Mouse (Mus musculus): ENCODE measurements around the gene Lcn5. TPM values are rescaled to one million over a fixed set of nuclear protein-coding genes. Genes with fewer than 3 reads are reported as not detected.

The Lcn5 gene
- not detected in 2 replicates for total RNA-seq (2014; fragmentation: Nextera tagmentation)
- total RNA-seq (2017) = not detected in 2 replicates
- polyA plus RNA-seq (2012) = not detected in 2 replicates

- ATAC-seq (ENCODE audit: extremely low read depth, insufficient number of reproducible peaks, low FRiP score, poor library complexity, severe bottlenecking) = no peak
- no peak for DNase-seq (ENCODE audit: low spot score)
- Histone ChIP-seq H3K27me3 (ENCODE audit: insufficient read depth, low read length) (peaks cover 23% of the 10 kb centered on the region), H3K9me3 (replicated peaks) (no peaks in the 10 kb centered on the region), H3K4me3 (ENCODE audit: low read depth, low read length) (no peak within 1 kb of the TSS), H3K4me1 (ENCODE audit: insufficient read depth, low read depth, low read length) (no peaks in the 10 kb centered on the region), H3K36me3 (replicated peaks) (no peaks in the 10 kb centered on the region)
- TF ChIP-seq TAL1 (conservative IDR thresholded peaks at IDR 0.05; ENCODE audit: low read depth, low read length) (no peak), CTCF (IDR thresholded peaks at IDR 0.05; ENCODE audit: low read depth, low read length) (no peak), GATA1 (IDR thresholded peaks at IDR 0.05; ENCODE audit: borderline replicate concordance, low read length) (no peak), POLR2AphosphoS5 (IDR thresholded peaks at IDR 0.05; ENCODE audit: insufficient replicate concordance, low read depth, low read length) (no peak), GATA2 (IDR thresholded peaks at IDR 0.05; ENCODE audit: borderline replicate concordance, low read depth, low read length) (no peak)
Measured at GRCm38 (mm10) chr2:25657652-25658051, at the start of gene Lcn5. Lcn5 (plus strand) TSS chr2:25657952.

- DNase-seq (ENCODE audit: low spot score) = no peak
- H3K27me3 ChIP-seq (ENCODE audit: insufficient read depth, low read length) = peaks cover 13% of the 10 kb centered on the region
- H3K9me3 ChIP-seq (replicated peaks) = no peaks in the 10 kb centered on the region
- ATAC-seq (ENCODE audit: extremely low read depth, insufficient number of reproducible peaks, low FRiP score, poor library complexity, severe bottlenecking) = no peak
- TF ChIP-seq CTCF (IDR thresholded peaks at IDR 0.05; ENCODE audit: low read depth, low read length) = no peak
- no peak for TF ChIP-seq GATA2 (IDR thresholded peaks at IDR 0.05; ENCODE audit: borderline replicate concordance, low read depth, low read length)
- TF ChIP-seq GATA1 (IDR thresholded peaks at IDR 0.05; ENCODE audit: borderline replicate concordance, low read length) = no peak
- no peak for TF ChIP-seq POLR2AphosphoS5 (IDR thresholded peaks at IDR 0.05; ENCODE audit: insufficient replicate concordance, low read depth, low read length)
- TF ChIP-seq TAL1 (conservative IDR thresholded peaks at IDR 0.05; ENCODE audit: low read depth, low read length) = no peak
- H3K4me1 ChIP-seq (ENCODE audit: insufficient read depth, low read depth, low read length) = peaks cover 19% of the 10 kb centered on the region
- H3K36me3 ChIP-seq (replicated peaks) = peaks cover 23% of the 10 kb centered on the region
- H3K4me3 ChIP-seq (ENCODE audit: low read depth, low read length) = peak overlapping the region; percentile 98; the same call in 1 of the 2 replicates
Measured at GRCm38 (mm10) chr2:25608671-25609070, 49.1 kb upstream of the Lcn5 start.

- ATAC-seq (ENCODE audit: extremely low read depth, insufficient number of reproducible peaks, low FRiP score, poor library complexity, severe bottlenecking) (no peak), DNase-seq (ENCODE audit: low spot score) (no peak)
- TF ChIP-seq GATA2 (IDR thresholded peaks at IDR 0.05; ENCODE audit: borderline replicate concordance, low read depth, low read length) = no peak
- TF ChIP-seq GATA1 (IDR thresholded peaks at IDR 0.05; ENCODE audit: borderline replicate concordance, low read length) = no peak
- no peak for TF ChIP-seq POLR2AphosphoS5 (IDR thresholded peaks at IDR 0.05; ENCODE audit: insufficient replicate concordance, low read depth, low read length)
- TF ChIP-seq CTCF (IDR thresholded peaks at IDR 0.05; ENCODE audit: low read depth, low read length) = no peak
- TF ChIP-seq TAL1 (conservative IDR thresholded peaks at IDR 0.05; ENCODE audit: low read depth, low read length) = no peak
- Histone ChIP-seq H3K4me1 (ENCODE audit: insufficient read depth, low read depth, low read length) (peaks cover 3% of the 10 kb centered on the region; the same call in 1 of the 2 replicates), H3K36me3 (replicated peaks) (no peaks in the 10 kb centered on the region), H3K27me3 (ENCODE audit: insufficient read depth, low read length) (peaks cover 66% of the 10 kb centered on the region), H3K4me3 (ENCODE audit: low read depth, low read length) (no peak overlapping the region), H3K9me3 (replicated peaks) (no peaks in the 10 kb centered on the region)
Measured at GRCm38 (mm10) chr2:25616398-25616797, 41.4 kb upstream of the Lcn5 start.

GRCm38 (mm10) chr2:25617578-25617977, 40.2 kb upstream of the Lcn5 start, which contains the start of gene Ccdc183:
Ccdc183 (minus strand) TSS chr2:25617678.
- Histone ChIP-seq H3K4me1 (ENCODE audit: insufficient read depth, low read depth, low read length) (peaks cover 3% of the 10 kb centered on the region; the same call in 1 of the 2 replicates), H3K36me3 (replicated peaks) (no peaks in the 10 kb centered on the region), H3K4me3 (ENCODE audit: low read depth, low read length) (no peak within 1 kb of the TSS), H3K9me3 (replicated peaks) (no peaks in the 10 kb centered on the region), H3K27me3 (ENCODE audit: insufficient read depth, low read length) (peaks cover 68% of the 10 kb centered on the region)
- DNase-seq (ENCODE audit: low spot score) = no peak
- ATAC-seq (ENCODE audit: extremely low read depth, insufficient number of reproducible peaks, low FRiP score, poor library complexity, severe bottlenecking) = no peak
- no peak for TF ChIP-seq GATA2 (IDR thresholded peaks at IDR 0.05; ENCODE audit: borderline replicate concordance, low read depth, low read length)

GRCm38 (mm10) chr2:25620386-25620785, 37.4 kb upstream of the Lcn5 start:
- Histone ChIP-seq H3K4me3 (ENCODE audit: low read depth, low read length) (no peak overlapping the region), H3K27me3 (ENCODE audit: insufficient read depth, low read length) (peaks cover 78% of the 10 kb centered on the region), H3K4me1 (ENCODE audit: insufficient read depth, low read depth, low read length) (peaks cover 3% of the 10 kb centered on the region; the same call in 1 of the 2 replicates), H3K9me3 (replicated peaks) (no peaks in the 10 kb centered on the region), H3K36me3 (replicated peaks) (no peaks in the 10 kb centered on the region)
- TF ChIP-seq POLR2AphosphoS5 (IDR thresholded peaks at IDR 0.05; ENCODE audit: insufficient replicate concordance, low read depth, low read length) (no peak), TAL1 (conservative IDR thresholded peaks at IDR 0.05; ENCODE audit: low read depth, low read length) (no peak), CTCF (IDR thresholded peaks at IDR 0.05; ENCODE audit: low read depth, low read length) (no peak), GATA1 (IDR thresholded peaks at IDR 0.05; ENCODE audit: borderline replicate concordance, low read length) (no peak), GATA2 (IDR thresholded peaks at IDR 0.05; ENCODE audit: borderline replicate concordance, low read depth, low read length) (no peak)
- DNase-seq (ENCODE audit: low spot score) (no peak), ATAC-seq (ENCODE audit: extremely low read depth, insufficient number of reproducible peaks, low FRiP score, poor library complexity, severe bottlenecking) (no peak)

- peaks cover 3% of the 10 kb centered on the region; the same call in 1 of the 2 replicates for H3K4me1 ChIP-seq (ENCODE audit: insufficient read depth, low read depth, low read length)
- H3K36me3 ChIP-seq (replicated peaks) = no peaks in the 10 kb centered on the region
- H3K4me3 ChIP-seq (ENCODE audit: low read depth, low read length) = no peak overlapping the region
- no peaks in the 10 kb centered on the region for H3K9me3 ChIP-seq (replicated peaks)
- DNase-seq (ENCODE audit: low spot score) (no peak), ATAC-seq (ENCODE audit: extremely low read depth, insufficient number of reproducible peaks, low FRiP score, poor library complexity, severe bottlenecking) (no peak)
- TF ChIP-seq POLR2AphosphoS5 (IDR thresholded peaks at IDR 0.05; ENCODE audit: insufficient replicate concordance, low read depth, low read length) (no peak), GATA2 (IDR thresholded peaks at IDR 0.05; ENCODE audit: borderline replicate concordance, low read depth, low read length) (no peak), TAL1 (conservative IDR thresholded peaks at IDR 0.05; ENCODE audit: low read depth, low read length) (no peak), CTCF (IDR thresholded peaks at IDR 0.05; ENCODE audit: low read depth, low read length) (no peak), GATA1 (IDR thresholded peaks at IDR 0.05; ENCODE audit: borderline replicate concordance, low read length) (no peak)
- H3K27me3 ChIP-seq (ENCODE audit: insufficient read depth, low read length) = peaks cover 76% of the 10 kb centered on the region
Measured at GRCm38 (mm10) chr2:25620852-25621228, 36.9 kb upstream of the Lcn5 start.
